Mouse (Mus musculus) common myeloid progenitor, adult 5-6 weeks (primary cell): ENCODE measurements around the gene Cyp21a1. TPM values are rescaled to one million over a fixed set of nuclear protein-coding genes. Genes with fewer than 3 reads are reported as not detected.
"Not testable (repeated sequence)": the region's sequence is repeated elsewhere in the genome, so short reads cannot be mapped to it uniquely, and the experiment has no call there.

Experiments
- ATAC-seq: replicated peaks from 2 replicates; pipeline ENCODE4 v1.8.0; 2016; ENCODE audit warnings: low read depth, mild to moderate bottlenecking, moderate TSS enrichment, inconsistent platforms; ENCODE audit not compliant: poor library complexity, severe bottlenecking
- total RNA-seq: library from RNA; stranded (forward); fragments of 200-1000, 187-1606 nt; gene quantifications from 2 replicates; pipeline ENCODE4 v1.2.3, GENCODE M21; 2017

Cyp21a1 gene
- total RNA-seq, 1 experiment from 2014 or later: not detected

GRCm38 (mm10) chr17:34807176-34807575 lies 2.8 kb upstream of the Cyp21a1 start:
- ATAC-seq: no peak

- no peak for ATAC-seq
These were observed 656 bp upstream of the Cyp21a1 start for GRCm38 (mm10) chr17:34804871-34805562.

DNA sequence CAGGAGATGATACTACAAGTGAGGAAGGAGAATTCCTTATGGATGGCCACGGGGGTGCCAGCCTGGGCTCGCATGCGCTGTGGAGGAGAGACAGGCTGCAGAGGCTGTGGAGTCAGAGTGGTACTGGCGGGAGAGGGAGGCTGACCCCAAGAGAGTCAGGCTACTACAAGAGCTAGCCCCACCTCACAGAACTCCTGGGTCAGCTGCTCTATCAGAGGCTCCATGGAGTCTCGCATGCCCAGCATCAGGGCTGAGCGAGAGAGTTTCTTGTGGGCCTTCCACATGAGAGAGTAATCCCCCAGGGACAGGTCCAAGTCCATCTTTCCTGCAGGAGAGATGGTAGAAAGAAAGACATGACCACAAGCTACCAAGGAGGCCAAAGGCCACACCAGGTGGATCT lies 994 bp downstream of the Cyp21a1 start:
- not testable (repeated sequence) for ATAC-seq

DNA sequence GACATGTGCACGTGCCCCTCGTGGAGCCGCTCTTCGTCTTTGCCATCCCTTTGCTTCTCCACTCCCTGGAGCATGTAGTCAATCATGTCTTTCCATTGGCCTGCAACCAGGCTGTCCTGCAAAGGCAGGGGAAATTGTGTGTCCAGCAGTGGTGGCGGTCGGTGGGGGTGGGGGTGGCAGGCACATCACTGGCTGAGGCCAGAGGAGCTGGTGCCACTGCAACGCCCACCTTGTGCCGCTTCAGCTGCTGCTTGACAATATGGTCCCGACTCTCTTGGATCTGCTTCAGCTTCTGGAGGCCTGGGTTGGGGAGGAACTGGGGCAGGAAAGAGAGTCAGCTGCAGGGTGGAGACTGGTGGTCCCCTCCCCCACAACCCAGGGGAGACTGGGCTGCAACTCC lies 1.6 kb downstream of the Cyp21a1 start:
- not testable (repeated sequence) for ATAC-seq

DNA sequence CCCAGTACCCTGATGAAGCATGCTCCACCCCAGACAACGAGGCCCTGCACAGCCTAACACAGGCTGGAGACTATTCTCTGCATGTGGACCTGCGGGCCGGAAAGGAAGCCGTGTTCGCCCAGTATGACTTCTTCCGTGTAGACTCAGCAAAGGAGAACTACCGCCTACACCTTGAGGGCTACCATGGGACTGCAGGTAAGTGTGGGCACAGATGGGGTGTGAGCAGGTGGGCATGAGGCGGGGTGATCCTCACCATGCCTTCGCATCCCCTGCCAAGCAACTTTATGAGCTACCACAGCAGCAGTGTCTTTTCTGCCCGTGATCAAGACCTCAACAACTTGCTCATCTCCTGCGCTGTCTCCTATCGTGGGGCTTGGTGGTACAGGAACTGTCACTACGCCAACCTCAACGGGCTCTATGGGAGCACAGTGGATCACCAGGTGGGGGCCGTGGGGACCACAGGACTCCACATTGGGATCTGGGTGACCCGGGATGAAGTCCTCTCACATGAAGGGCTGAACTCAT lies 3.5 kb downstream of the Cyp21a1 start:
- ATAC-seq: not testable (repeated sequence)

DNA sequence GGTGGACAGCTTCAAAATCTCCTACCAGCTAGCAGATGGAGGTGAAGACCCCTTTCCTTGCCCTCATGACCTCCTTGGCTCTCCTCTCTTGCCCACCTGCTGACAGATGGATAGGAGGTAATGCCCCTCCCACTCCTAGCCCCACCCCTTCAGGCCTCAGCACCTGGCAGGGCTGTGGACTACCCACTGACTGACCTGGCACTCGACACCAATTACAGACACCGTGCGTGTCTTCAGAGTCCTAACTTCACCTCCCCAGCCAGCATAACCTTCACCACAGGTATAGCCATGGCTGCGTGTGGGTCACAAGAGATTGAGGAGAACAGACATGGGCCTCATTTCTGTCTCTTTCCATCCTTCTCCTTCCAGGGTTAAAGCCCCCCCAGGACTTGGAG lies 4.8 kb downstream of the Cyp21a1 start:
- ATAC-seq: no peak

- no peak for ATAC-seq
These were observed 5.4 kb downstream of the Cyp21a1 start for GRCm38 (mm10) chr17:34798866-34799530.

- ATAC-seq: not testable (repeated sequence)
These were observed 6.3 kb downstream of the Cyp21a1 start for GRCm38 (mm10) chr17:34798071-34798470.

GRCm38 (mm10) chr17:34797211-34797995 lies 7.0 kb downstream of the Cyp21a1 start:
- ATAC-seq: not testable (repeated sequence)

- no peak for ATAC-seq
These were observed 7.8 kb downstream of the Cyp21a1 start for GRCm38 (mm10) chr17:34796311-34797140.

GRCm38 (mm10) chr17:34795633-34796032 lies 8.7 kb downstream of the Cyp21a1 start:
- 0 out of 2 replicates have a peak, but pooled peaks have one; percentile 42 for ATAC-seq

DNA sequence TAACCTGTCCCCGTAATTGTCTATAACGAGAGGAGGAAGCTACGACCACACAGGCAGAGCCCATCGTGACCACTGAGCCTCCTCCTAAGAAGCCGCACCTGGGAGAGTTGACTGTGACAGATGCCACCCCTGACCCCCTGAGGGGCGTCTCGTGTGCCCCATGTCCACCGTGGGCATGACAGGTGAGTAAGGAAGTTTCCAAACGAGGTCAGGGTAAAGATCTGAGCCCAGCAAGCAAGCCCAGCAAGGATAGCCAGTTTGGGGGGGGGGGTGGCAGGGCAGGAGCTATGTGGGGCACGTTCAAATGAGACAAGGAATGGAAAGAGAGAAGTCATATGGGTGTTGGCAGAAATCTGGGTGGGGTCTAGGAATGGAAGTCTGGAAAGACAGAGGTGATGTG lies 9.3 kb downstream of the Cyp21a1 start:
- no peak for ATAC-seq

DNA sequence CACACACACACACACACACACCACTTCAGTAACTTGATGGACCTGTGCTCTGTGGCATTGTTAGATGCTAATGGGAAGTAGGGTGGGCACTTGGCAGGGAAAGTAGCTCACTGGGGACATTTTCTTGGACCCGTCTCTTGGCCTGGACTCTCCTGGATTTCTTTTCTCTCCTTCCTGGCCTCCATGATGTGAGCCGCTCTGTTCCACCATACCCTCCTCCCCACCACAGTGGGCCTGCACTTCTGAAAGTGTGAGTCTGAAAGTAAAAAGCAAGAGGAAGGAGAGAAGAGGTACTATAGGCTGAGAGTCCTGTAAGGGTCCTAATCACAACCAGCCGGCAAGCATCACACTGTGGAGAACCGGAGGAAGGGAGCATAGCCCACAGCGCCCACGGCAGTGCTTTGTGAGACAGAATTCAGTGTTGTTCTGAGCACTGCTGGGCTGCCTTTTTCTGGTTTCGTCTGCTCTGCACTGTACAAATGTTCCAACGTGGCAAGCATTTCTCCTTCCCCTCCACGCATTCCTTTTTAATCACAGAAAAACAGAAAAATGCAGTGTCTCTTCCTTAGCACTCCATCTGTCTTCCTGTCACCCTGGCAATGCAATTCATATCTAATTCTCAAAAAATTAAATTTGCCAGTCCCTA lies 26.6 kb downstream of the Cyp21a1 start:
- ATAC-seq: no peak

DNA sequence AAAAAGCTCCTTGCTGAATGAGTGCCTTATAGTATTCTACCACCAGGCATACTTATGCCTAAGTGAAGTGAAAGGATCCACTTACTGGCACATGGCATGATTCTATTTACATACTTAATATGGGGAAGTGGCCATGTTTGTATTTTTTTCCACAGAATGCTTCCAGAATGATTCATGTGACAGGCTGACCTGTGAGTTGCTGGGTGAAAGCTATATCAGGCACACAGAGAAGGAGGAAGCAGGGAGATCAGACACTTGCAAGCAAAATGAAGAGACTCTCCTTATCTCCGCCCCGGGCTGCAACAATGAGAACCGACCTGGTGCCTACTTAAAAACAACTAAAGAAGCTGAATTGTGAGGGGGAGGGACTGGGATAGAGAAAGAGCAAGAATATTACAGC lies 42.9 kb downstream of the Cyp21a1 start:
- ATAC-seq: no peak

Other genes starting within 250 kb of the Cyp21a1 start
- 1.5 TPM in 1 of 2 replicates, not detected in the other for gene Notch4, start 240.3 kb downstream of the Cyp21a1 start, total RNA-seq
- gene Gpsm3, start 214.8 kb downstream of the Cyp21a1 start, total RNA-seq: 11.3 and 22.4 TPM in 2 replicates
- gene Pbx2, start 213.3 kb downstream of the Cyp21a1 start, total RNA-seq: 22.5 and 29.4 TPM in 2 replicates
- gene Ager, start 206.7 kb downstream of the Cyp21a1 start, total RNA-seq: 0.73 and 1.4 TPM in 2 replicates
- 13.2 and 14.4 TPM in 2 replicates for gene Rnf5, start 200.9 kb downstream of the Cyp21a1 start, total RNA-seq
- 17.8 and 39.7 TPM in 2 replicates for gene Agpat1, start 200.3 kb downstream of the Cyp21a1 start, total RNA-seq
- 1.6 and 2.4 TPM in 2 replicates for gene Egfl8, start 188.6 kb downstream of the Cyp21a1 start, total RNA-seq
- gene Ppt2, start 176.1 kb downstream of the Cyp21a1 start, total RNA-seq: 17.4 and 21.2 TPM in 2 replicates
- gene Prrt1, start 175.0 kb downstream of the Cyp21a1 start, total RNA-seq: not detected in 2 replicates
- gene Fkbpl, start 159.8 kb downstream of the Cyp21a1 start, total RNA-seq: 20.6 and 31.6 TPM in 2 replicates
- 19.9 and 25.1 TPM in 2 replicates for gene Atf6b, start 157.4 kb downstream of the Cyp21a1 start, total RNA-seq
- gene Tnxb, start 134.0 kb downstream of the Cyp21a1 start, total RNA-seq: not detected in 2 replicates
- 0.18 TPM in 1 of 2 replicates, not detected in the other for gene C4b, start 60.7 kb downstream of the Cyp21a1 start, total RNA-seq
- gene Stk19, start 32.4 kb upstream of the Cyp21a1 start, total RNA-seq: 10.0 and 32.9 TPM in 2 replicates
- 21.2 and 27.9 TPM in 2 replicates for gene Dxo, start 32.5 kb upstream of the Cyp21a1 start, total RNA-seq
- 28.9 and 33.8 TPM in 2 replicates for gene Skiv2l, start 45.6 kb upstream of the Cyp21a1 start, total RNA-seq
- gene Nelfe, start 45.8 kb upstream of the Cyp21a1 start, total RNA-seq: 39.6 and 41.9 TPM in 2 replicates
- gene Cfb, start 58.0 kb upstream of the Cyp21a1 start, total RNA-seq: not detected in 2 replicates
- gene Zbtb12, start 74.9 kb upstream of the Cyp21a1 start, total RNA-seq: 11.1 and 16.2 TPM in 2 replicates
- gene Gm20547, start 77.5 kb upstream of the Cyp21a1 start, total RNA-seq: not detected in 2 replicates
- gene C2, start 93.7 kb upstream of the Cyp21a1 start, total RNA-seq: 2.8 and 10.0 TPM in 2 replicates
- gene Ehmt2, start 93.9 kb upstream of the Cyp21a1 start, total RNA-seq: 96.6 and 107 TPM in 2 replicates
- gene Slc44a4, start 109.9 kb upstream of the Cyp21a1 start, total RNA-seq: not detected in 2 replicates
- 3.4 and 5.0 TPM in 2 replicates for gene Neu1, start 126.7 kb upstream of the Cyp21a1 start, total RNA-seq
- 79.3 and 84.3 TPM in 2 replicates for gene Hspa1b, start 154.7 kb upstream of the Cyp21a1 start, total RNA-seq
- gene Gm20481, start 165.4 kb upstream of the Cyp21a1 start, total RNA-seq: not detected in 2 replicates
- 33.5 and 47.4 TPM in 2 replicates for gene Hspa1a, start 167.6 kb upstream of the Cyp21a1 start, total RNA-seq
- 0.63 TPM in 1 of 2 replicates, not detected in the other for gene Hspa1l, start 168.1 kb upstream of the Cyp21a1 start, total RNA-seq
- gene Lsm2, start 177.3 kb upstream of the Cyp21a1 start, total RNA-seq: 26.9 and 34.1 TPM in 2 replicates
- 174 and 210 TPM in 2 replicates for gene Vars, start 196.4 kb upstream of the Cyp21a1 start, total RNA-seq
- gene Vwa7, start 212.0 kb upstream of the Cyp21a1 start, total RNA-seq: 0.32 TPM in 1 of 2 replicates, not detected in the other
- gene Sapcd1, start 223.5 kb upstream of the Cyp21a1 start, total RNA-seq: 1.2 and 4.4 TPM in 2 replicates
- gene Msh5, start 242.2 kb upstream of the Cyp21a1 start, total RNA-seq: 3.8 and 4.2 TPM in 2 replicates
- 214 and 220 TPM in 2 replicates for gene Clic1, start 245.4 kb upstream of the Cyp21a1 start, total RNA-seq